Mouse (Mus musculus) ES-Bruce4 (cell line): ENCODE measurements around the gene Shisal2b.

Experiments
- CTCF ChIP-seq: IDR thresholded peaks from one replicate; pipeline ENCODE4 v1.8.1; 2011; ENCODE audit warnings: low read depth, low read length
- EP300 ChIP-seq: IDR thresholded peaks from 2 replicates; pipeline ENCODE4 v1.6.1; 2011; ENCODE audit warnings: low read depth, low read length; ENCODE audit not compliant: insufficient read depth
- POLR2A ChIP-seq: IDR thresholded peaks from one replicate; pipeline ENCODE4 v1.8.1; 2011; ENCODE audit warnings: low read length; ENCODE audit not compliant: insufficient read depth

DNA sequence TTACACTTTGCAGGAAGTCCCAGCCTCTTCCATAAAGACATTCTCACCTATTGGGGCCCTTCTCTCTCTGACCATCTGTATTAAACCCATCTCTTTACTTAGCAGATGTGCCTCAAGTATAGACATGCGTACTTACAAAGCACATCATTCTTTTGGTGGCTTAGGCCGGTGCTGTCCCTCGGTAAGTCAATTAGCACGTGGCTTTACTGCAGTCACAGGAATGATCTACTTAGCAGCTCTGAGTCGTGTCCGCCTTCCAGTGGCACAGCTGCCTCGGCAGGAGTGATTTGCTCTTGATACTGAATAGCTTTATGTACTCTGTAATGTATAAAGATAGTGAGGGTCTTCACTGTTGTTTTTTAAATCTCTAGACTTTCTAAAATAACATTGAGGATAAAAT, 26.1 kb downstream of the Shisal2b start:
- TF ChIP-seq POLR2A: no peak
- no peak for TF ChIP-seq CTCF
- no peak for TF ChIP-seq EP300
